Mouse (Mus musculus) lung, adult 2 months (tissue): ENCODE data around the gene Eva1a.

ENCODE experiments used
- CTCF ChIP-seq: fragments of 200-500 bp; IDR thresholded peaks from 2 replicates; pipeline ENCODE4 v1.5.1; 2011; ENCODE audit warnings: mild to moderate bottlenecking, low read length, control low read depth; ENCODE audit not compliant: insufficient read depth
- POLR2A ChIP-seq: fragments of 200-500 bp; IDR thresholded peaks from 2 replicates; pipeline ENCODE4 v1.6.1; 2011; ENCODE audit warnings: low read depth, mild to moderate bottlenecking, control low read depth, low read length, borderline replicate concordance; ENCODE audit errors: extremely low read depth

DNA sequence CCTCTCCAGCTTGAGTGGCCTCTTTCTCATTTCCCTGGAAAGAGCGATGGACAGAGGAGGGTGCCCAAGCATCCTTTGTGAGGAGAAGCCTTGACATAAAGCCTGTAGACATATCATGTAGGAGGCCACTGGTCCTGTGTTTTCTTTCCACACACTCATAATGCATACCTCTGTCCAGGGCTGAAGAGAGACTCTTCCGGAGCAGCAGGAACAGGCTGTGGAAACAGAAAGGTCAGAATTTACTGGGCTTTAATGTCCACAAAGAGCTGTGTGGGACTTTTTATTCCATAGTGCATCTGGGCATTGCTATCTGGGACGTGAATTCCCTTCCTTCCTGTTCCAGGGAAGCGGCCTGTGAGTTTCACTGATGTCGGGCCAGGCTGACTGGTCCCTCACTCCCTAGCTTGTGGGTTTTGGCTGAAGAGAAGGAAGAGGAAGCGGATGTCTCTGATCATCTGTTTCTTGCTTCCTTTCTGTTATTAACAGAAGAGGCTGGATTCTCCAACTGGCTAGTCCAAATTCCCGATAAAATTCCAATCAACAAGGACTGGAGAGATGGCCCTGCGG lies 25.8 kb downstream of the Eva1a start:
- no peak for TF ChIP-seq CTCF
- no peak for TF ChIP-seq POLR2A
